Mouse (Mus musculus) myocyte (in vitro differentiated cells): ENCODE results near the gene Fgl2.

Experiments used
- CEBPB ChIP-seq: IDR thresholded peaks from 2 replicates; pipeline ENCODE4 v1.6.1; 2011; ENCODE audit warnings: mild to moderate bottlenecking, moderate library complexity; ENCODE audit not compliant: poor library complexity, insufficient read depth, severe bottlenecking
- E2F4 ChIP-seq: IDR thresholded peaks from one replicate; pipeline ENCODE4 v1.6.1; 2011; ENCODE audit warnings: mild to moderate bottlenecking, control low read depth, moderate library complexity; ENCODE audit not compliant: insufficient read depth
- MAX ChIP-seq: IDR thresholded peaks from one replicate; pipeline ENCODE4 v1.6.1; 2011; ENCODE audit warnings: low read depth, mild to moderate bottlenecking, control low read depth
- MYOD1 ChIP-seq, 3 experiments: IDR thresholded peaks; one replicate each; pipeline ENCODE4 v1.6.1; 2011; ENCODE audit warnings: control low read depth in 2 of 3, low read depth in 2 of 3, mild to moderate bottlenecking in 2 of 3, moderate library complexity in 1 of 3; ENCODE audit not compliant: insufficient read length in 2 of 3, control insufficient read depth in 1 of 3
- MYOG ChIP-seq, 3 experiments: IDR thresholded peaks; one replicate each; pipeline ENCODE4 v1.6.1; 2011; ENCODE audit warnings: control low read depth in 2 of 3, low read depth in 2 of 3, mild to moderate bottlenecking in 2 of 3; ENCODE audit not compliant: insufficient read length in 2 of 3, control insufficient read depth in 1 of 3, insufficient read depth in 1 of 3
- POLR2A ChIP-seq: IDR thresholded peaks from one replicate; pipeline ENCODE4 v1.6.1; 2011; ENCODE audit warnings: low read depth, mild to moderate bottlenecking, control low read depth, moderate library complexity; ENCODE audit not compliant: insufficient read length
- POLR2AphosphoS2 ChIP-seq: IDR thresholded peaks from one replicate; pipeline ENCODE4 v1.6.1; 2011; ENCODE audit warnings: low read depth, control low read depth; ENCODE audit not compliant: insufficient read length
- TCF12 ChIP-seq: IDR thresholded peaks from one replicate; pipeline ENCODE4 v1.6.1; 2011; ENCODE audit warnings: mild to moderate bottlenecking, control low read depth; ENCODE audit not compliant: poor library complexity, insufficient read depth, severe bottlenecking
- TCF3 ChIP-seq: IDR thresholded peaks from one replicate; pipeline ENCODE4 v1.6.1; 2011; ENCODE audit warnings: low read depth, control low read depth; ENCODE audit not compliant: insufficient read length
- USF1 ChIP-seq: IDR thresholded peaks from one replicate; pipeline ENCODE4 v1.6.1; 2011; ENCODE audit warnings: low read depth, mild to moderate bottlenecking, control low read depth, moderate library complexity

DNA sequence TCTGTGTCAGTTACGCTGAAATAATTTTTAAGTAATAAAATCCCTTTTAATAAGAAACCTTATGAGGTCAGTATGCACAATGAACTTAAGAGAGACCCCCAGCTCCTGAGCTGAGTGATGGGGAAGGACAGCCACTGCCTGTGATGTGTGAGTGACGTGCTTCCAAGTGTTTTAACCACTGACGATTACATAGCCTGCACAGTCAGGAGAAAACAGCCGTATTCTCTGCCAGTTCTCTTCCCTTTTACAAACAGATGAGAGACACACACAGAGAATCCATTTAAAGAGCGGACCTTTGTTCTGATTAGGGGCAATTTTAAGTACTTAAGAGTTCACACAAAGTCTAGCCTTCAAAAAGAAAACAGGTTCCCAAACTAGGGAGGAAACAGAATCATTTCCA is 522 bp upstream of the Fgl2 start:
- no peak for TF ChIP-seq POLR2A
- no peak for TF ChIP-seq USF1
- TF ChIP-seq POLR2AphosphoS2, result no peak
- no peak for TF ChIP-seq E2F4
- TF ChIP-seq MAX, result no peak
- no peak for TF ChIP-seq MYOG (IDR thresholded peaks at IDR 0.05; ENCODE audit: control insufficient read depth in 1 of 3, insufficient read depth in 1 of 3, insufficient read length in 2 of 3, low read depth in 2 of 3)
- TF ChIP-seq CEBPB, result no peak
- TF ChIP-seq TCF12, result no peak
- TF ChIP-seq MYOD1 (IDR thresholded peaks at IDR 0.05; ENCODE audit: control insufficient read depth in 1 of 3, insufficient read length in 2 of 3, low read depth in 2 of 3), result no peak
- TF ChIP-seq TCF3, result no peak
